Mouse (Mus musculus) urinary bladder, postnatal 4 days (tissue): ENCODE measurements around the gene Ckm.

Experiments used
- DNase-seq, 2 experiments: peaks; one replicate each; pipeline ENCODE4 v3.0.0; 2021 to 2022; ENCODE audit warnings: low spot score in 2 of 2

The Ckm gene

GRCm38 (mm10) chr7:19388699-19389413 lies 15.7 kb upstream of the Ckm start:
- no peak for DNase-seq

GRCm38 (mm10) chr7:19394484-19394883 lies 10.1 kb upstream of the Ckm start:
- DNase-seq, result no peak

GRCm38 (mm10) chr7:19399496-19400280 lies 4.9 kb upstream of the Ckm start:
- peak in 1 of 2 experiments; percentile 51 for DNase-seq

- DNase-seq, result no peak
Observed at GRCm38 (mm10) chr7:19400946-19401345, 3.6 kb upstream of the Ckm start.

- no peak for DNase-seq
Observed at GRCm38 (mm10) chr7:19402535-19403112, 2.0 kb upstream of the Ckm start.

- DNase-seq, result peak in 1 of 2 experiments; percentile 68
Observed at GRCm38 (mm10) chr7:19403731-19404296, 762 bp upstream of the Ckm start, which contains the start of gene Klc3. Gene Klc3, minus strand, starts transcription at chr7:19404104.

GRCm38 (mm10) chr7:19405417-19405816 lies 841 bp downstream of the Ckm start:
- peak; percentile 63 to 87 for DNase-seq

- DNase-seq, result no peak
Observed at GRCm38 (mm10) chr7:19409753-19410152, 5.2 kb downstream of the Ckm start.

- DNase-seq, result peak in 1 of 2 experiments; percentile 61
Observed at GRCm38 (mm10) chr7:19410766-19411344, 6.3 kb downstream of the Ckm start.

- DNase-seq, result no peak
Observed at GRCm38 (mm10) chr7:19411783-19412182, 7.2 kb downstream of the Ckm start.

- DNase-seq, result no peak
Observed at GRCm38 (mm10) chr7:19413525-19413924, 8.9 kb downstream of the Ckm start.

- no peak for DNase-seq
Observed at GRCm38 (mm10) chr7:19416590-19416989, 12.0 kb downstream of the Ckm start.

- no peak for DNase-seq
Observed at GRCm38 (mm10) chr7:19420121-19420520, 15.5 kb downstream of the Ckm start.

GRCm38 (mm10) chr7:19420821-19421636 lies 16.5 kb downstream of the Ckm start:
- DNase-seq, result peak; percentile 77 to 84

- DNase-seq, result no peak
Observed at GRCm38 (mm10) chr7:19423083-19423482, 18.5 kb downstream of the Ckm start.

GRCm38 (mm10) chr7:19424051-19424450 lies 19.5 kb downstream of the Ckm start:
- DNase-seq, result no peak

GRCm38 (mm10) chr7:19426349-19426748 lies 21.8 kb downstream of the Ckm start:
- no peak for DNase-seq

- no peak for DNase-seq
Observed at GRCm38 (mm10) chr7:19426888-19427287, 22.3 kb downstream of the Ckm start.

GRCm38 (mm10) chr7:19427999-19428650 lies 23.5 kb downstream of the Ckm start:
- DNase-seq, result no peak

GRCm38 (mm10) chr7:19429726-19430125 lies 25.1 kb downstream of the Ckm start:
- DNase-seq, result no peak
